Mouse (Mus musculus) brain, embryonic 14.5 days (tissue): ENCODE results near the gene Dab2ip.

Experiments
- CTCF ChIP-seq: fragments of 200-500 bp; IDR thresholded peaks from 2 replicates; pipeline ENCODE4 v1.5.1; 2012; ENCODE audit warnings: inconsistent platforms, mild to moderate bottlenecking, moderate library complexity, borderline replicate concordance; ENCODE audit not compliant: insufficient read depth, insufficient read length; ENCODE audit errors: extremely low read depth
- POLR2A ChIP-seq: fragments of 200-500 bp; IDR thresholded peaks from 2 replicates; pipeline ENCODE4 v1.6.1; 2012; ENCODE audit warnings: mild to moderate bottlenecking, inconsistent platforms, borderline replicate concordance; ENCODE audit not compliant: poor library complexity, insufficient read depth, insufficient read length, severe bottlenecking; ENCODE audit errors: extremely low read depth

- TF ChIP-seq CTCF (no peak), POLR2A (no peak)
Measured at GRCm38 (mm10) chr2:35509343-35509667, 48.8 kb upstream of the Dab2ip start.
